Mouse (Mus musculus) gonadal fat pad, adult 2 months (tissue): ENCODE results near the gene Gdf5. TPM values are rescaled to one million over a fixed set of nuclear protein-coding genes. Genes with fewer than 3 reads are reported as not detected.
A peak's percentile ranks its signal among the peaks of the same experiment; 100 is the strongest.
"Not testable (repeated sequence)": the region's sequence is repeated elsewhere in the genome, so short reads cannot be mapped to it uniquely, and the experiment has no call there.

Experiments
- DNase-seq: peaks from one replicate; pipeline ENCODE4 v3.0.0-alpha.2; 2012; ENCODE audit warnings: low read depth
- polyA plus RNA-seq: library from polyadenylated mRNA; depleted of rRNA; stranded (reverse); fragments of >200 nt; gene quantifications from 2 replicates; pipeline ENCODE4 v1.2.3, GENCODE M21; 2012; rRNA removed

Gdf5 gene
- polyA plus RNA-seq, 1 experiment: 1.3 TPM

DNA sequence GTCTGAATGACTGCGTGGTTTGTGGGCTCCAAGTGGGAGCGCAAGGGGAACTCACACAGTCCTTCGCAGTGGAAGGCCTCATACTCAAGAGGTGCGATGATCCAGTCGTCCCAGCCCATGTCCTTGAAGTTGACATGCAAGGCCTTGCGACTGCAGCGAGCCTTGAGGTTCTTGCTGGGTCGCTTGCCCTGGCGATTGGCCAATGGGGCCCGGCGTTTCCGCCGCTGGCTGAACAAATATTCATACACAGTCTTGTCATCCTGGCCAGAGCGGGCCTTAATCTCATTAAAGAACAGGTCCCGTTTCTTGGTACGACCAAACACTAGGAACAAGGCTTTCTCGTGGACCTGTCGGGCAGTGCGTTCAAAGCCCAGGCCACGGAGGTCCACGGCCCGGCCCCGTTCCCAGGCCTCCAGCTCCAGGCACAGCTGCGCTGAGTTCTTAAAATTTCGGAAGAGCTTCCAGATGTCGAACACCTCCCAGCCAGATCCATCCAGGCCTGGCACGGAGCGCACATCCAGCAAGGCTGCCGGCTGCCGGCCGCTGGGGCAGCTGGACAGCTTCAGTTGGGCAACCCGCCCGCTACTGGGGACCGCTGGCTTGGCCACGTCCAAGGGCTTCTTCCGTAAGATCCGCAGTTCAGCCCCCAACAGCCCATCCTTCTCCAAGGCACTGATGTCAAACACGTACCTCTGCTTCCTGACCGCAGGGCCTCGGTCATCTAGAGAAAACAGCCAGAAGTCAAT lies 3.3 kb downstream of the Gdf5 start:
- no peak for DNase-seq

DNA sequence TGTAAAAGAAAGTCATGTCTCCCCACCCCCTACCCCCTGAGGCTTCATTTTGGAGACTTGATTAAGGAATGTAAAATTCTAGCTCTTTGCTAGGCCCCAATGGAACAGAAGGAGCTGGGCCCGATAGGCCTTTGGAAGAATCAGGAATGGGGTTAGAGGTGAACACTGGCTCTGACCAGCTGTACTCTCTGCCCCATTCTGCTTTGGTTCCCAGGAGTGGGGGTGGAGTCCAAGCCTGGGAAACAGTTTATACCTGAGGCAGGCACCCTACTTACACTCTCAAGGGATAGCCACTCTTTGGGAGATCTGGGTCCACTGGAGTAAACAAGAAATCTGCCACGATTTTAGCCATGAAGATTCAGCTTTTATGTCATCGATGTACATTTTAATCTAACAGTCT lies 4.5 kb downstream of the Gdf5 start, which contains the start of gene Gm15557:
Gene Gm15557, plus strand, starts transcription at position 48 of the 400 bp plus-strand sequence.
- no peak for DNase-seq

DNA sequence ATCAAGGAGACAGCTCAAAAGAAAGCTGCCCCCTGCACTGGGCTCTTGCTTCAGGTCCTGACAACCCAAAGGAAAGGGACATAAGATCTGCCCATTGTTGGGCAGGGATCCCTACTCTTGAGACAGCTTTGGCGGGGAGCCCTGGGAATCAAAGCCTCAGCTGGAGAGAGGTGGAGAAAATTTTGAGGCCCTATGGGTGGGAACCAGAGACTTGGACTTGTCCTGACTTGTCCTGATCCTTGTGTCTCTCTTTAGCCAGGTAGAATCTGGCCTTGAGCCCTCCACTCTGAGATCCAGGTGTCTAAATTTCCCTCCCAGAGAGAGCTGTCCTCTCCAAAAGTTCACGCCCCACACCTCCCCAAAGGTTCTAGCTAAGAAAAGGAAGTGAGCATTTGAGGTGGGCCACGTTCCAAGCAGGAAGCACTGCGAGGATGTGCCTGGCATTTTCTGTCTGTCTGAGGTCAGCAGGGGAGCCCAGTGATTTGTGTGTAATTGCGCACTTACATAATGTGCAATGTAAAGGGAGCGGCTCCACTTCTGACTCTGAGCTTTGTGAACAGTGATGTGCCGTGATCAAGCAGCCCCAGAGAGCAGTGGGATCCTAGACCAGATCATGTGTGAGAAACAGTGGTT lies 5.2 kb downstream of the Gdf5 start:
- DNase-seq: peak; percentile 92

DNA sequence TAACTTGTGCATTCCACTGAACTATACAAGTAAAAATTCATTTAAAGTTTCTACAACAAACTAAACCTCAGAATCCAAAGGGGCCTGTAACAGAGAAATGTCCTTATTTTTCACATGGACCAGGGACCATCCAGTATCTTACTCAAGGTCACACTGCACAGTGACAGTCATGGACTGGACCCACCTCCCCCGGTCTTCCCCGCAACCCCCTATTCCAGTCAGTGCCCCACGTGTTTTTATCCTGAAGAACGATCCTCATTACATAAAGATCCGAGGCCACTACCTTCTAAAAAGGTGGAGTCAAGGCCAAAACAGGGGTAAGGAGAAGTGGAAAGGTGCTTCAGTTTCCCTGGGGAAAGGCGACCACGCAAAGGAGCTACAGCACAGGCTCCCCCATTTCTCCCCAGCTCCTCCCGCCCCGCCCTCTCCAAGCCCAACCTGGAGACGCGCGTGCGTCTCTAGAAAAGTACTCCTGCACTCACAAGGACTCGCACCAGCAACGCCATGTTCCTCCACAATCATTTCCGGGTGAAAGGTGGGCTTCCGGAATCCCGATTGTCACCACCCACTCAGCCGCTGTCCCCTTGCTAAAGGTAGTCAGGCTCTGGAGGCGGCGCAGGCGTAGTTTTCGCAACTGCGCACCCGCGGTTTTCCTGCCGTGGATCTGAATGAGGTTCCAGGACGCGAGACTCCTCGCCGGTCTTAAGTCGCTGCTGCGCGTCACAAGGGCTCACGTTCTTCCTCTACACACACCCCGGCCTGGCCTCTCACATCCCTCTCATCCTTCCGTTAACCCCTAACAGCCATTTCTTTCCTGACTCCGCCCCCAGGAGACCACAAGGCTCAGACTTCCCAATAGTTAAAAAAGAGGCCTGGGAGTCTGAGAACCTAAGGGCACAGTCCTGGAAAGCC lies 15.4 kb downstream of the Gdf5 start, which contains the start of gene Uqcc1:
Gene Uqcc1, minus strand, starts transcription at position 780 of the 912 bp plus-strand sequence.
- DNase-seq: no peak

DNA sequence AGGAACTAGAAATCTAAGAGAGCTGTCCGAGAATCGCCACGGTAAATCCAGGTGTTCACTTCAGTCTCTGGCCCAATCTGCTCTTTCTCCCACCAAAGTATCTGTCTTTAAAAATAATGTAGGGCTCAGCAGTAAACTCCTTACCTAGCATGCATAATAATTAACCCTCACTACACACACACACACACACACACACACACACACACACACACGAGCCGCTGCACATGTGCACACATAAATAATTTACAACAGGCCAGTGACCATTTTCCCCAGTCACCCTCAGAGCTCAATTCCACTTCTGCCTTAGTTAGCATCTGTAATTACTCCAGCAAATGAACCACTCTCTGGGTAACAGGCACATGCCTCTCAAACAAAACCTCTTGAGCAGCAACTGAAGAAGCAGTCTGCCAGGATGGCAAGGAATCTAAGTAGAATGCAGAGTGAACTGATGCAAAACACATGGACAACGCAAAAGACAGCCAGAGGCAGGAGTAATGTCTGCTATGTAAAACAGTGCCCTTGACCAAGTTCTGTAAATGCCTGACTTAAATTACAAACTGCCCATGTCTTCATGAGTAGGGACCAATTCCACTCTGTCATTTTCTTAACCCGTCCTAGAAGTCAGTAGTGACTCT lies 16.3 kb downstream of the Gdf5 start:
- DNase-seq: no peak

- not testable (repeated sequence) for DNase-seq
Measured at GRCm38 (mm10) chr2:155925213-155925612, 20.0 kb downstream of the Gdf5 start.

GRCm38 (mm10) chr2:155923143-155923542 lies 22.0 kb downstream of the Gdf5 start:
- DNase-seq: no peak

GRCm38 (mm10) chr2:155914684-155915083 lies 30.5 kb downstream of the Gdf5 start:
- DNase-seq: no peak

DNA sequence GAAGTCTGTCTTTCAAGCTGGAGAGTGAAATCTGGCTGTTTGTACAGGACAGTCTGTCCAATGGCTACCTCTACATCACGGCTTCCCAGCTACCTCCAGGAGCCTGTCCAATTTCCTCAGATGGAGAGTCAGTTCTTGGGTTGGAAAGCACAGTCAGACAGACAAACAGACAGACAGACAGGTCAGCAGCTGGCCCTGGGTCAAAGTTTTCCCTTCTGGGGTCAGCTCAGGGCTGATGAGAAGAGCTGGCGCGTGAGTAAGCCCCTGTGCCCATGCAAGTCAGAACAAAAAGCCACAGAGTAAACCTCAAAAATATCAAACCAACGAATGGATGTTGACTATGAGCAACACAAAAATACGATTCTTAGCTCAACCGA lies 41.5 kb downstream of the Gdf5 start:
- no peak for DNase-seq

DNA sequence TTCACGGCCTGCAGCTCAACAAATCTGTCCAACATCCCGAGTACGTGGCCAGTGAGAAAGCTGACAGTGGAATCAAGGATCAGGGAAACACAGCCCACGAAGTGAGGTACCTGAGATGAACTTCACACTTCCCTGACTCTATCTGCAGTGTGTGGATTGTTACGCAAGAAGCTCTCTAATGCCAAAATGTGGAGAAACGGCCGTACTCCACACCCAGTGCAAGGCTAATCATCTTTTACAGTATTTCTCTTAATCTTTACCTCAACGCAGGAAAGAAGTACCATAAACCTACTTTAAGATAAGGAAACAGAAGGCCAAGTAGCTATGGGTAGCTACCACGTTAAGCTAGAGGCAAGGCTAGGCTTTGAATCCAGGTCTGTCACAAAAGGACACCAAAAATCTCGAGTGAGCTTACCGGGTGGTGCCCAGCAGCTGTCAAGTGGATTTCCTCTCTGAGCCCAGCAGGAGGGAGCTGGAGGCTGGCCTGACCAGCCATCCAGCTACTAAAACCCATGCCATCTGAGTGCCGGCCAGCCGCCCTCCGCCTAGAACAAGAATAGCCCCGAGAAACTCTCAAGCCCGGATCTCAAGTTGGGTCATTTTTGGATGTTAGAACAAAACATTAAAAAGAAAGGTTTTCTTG lies 42.1 kb downstream of the Gdf5 start:
- DNase-seq: no peak

DNA sequence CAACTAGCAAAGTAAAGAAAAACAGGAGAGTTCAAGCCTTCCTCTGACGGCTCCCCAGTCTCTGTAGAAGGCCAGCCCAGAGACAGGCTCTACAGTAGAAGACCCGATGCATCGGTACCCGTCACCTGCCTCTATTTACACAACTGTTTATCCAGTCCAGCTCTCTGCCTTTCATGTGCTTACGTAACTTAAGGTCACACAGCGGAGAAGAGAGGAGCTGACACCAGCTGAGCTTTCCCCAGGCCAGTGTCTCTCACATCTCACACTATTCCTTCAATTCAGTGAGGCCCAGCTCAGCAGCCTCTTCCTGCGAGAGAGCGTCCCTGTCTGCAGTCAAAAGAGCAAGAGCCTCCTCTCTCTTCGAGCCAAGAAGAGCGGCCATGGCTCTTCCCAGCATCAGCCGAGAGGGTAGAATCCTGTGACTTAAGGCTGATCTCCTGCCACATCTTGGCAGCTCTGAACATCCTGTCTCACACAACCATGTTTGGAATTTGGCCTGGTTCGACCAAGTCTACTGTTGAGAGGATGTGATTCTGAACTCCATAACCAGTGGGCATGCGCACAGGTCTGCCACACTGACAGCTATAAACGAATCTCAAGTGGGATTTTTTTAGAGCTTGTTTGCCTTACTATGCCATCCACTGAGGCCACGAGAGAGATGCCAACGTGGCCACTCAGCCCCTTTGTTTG lies 50.0 kb downstream of the Gdf5 start:
- no peak for DNase-seq

DNA sequence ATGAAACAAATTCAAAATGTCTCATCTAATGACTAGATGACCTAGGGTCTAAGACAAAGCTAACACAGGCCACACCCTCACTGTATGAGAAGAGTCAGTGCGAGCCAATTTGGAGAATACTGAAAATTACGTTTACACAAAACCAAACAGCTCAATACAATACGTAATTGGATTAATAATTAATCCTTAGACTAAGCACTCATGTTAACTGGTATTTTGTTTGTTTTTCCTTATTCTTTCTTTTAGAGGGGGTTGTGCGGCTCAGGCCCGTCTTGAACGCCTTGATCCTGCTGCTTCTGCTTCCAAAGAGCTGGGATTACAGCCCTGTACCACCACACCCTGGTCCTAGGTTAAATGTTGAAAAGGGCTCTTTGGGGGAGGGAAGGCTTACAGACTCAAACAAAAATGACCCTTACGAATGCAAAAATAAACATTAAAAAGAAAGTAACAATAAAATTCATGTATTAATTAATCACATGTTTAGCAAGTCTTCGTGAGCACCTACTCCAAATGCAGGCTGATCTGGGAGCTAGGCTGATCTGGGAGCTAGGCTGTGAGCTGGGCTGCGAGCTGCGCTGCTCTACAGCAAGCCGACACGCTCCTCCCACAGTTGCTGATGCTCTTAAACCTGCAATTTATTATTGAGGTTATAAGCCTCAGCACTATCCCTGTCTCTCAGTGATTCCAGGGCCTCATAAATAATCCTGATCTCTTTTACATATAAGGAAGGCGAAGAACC lies 50.7 kb downstream of the Gdf5 start:
- DNase-seq: no peak

Other genes with a start within 250 kb of the Gdf5 start
- 55.9 and 67.9 TPM in 2 replicates for gene Edem2, start 215.9 kb downstream of the Gdf5 start, polyA plus RNA-seq
- gene Gm17581, start 209.5 kb downstream of the Gdf5 start, polyA plus RNA-seq: not detected in 2 replicates
- 11.9 TPM in 2 replicates for gene Procr, start 194.2 kb downstream of the Gdf5 start, polyA plus RNA-seq
- 0.09 and 0.13 TPM in 2 replicates for gene Mmp24, start 170.0 kb downstream of the Gdf5 start, polyA plus RNA-seq
- gene BC029722, start 125.9 kb downstream of the Gdf5 start, polyA plus RNA-seq: 55.2 and 65.8 TPM in 2 replicates
- gene Eif6, start 118.4 kb downstream of the Gdf5 start, polyA plus RNA-seq: 85.8 and 109 TPM in 2 replicates
- gene Fam83c, start 110.5 kb downstream of the Gdf5 start, polyA plus RNA-seq: not detected in 2 replicates
- 31.7 and 36.7 TPM in 2 replicates for gene Uqcc1, start 15.1 kb downstream of the Gdf5 start, polyA plus RNA-seq
- gene Gm15557, start 4.6 kb downstream of the Gdf5 start, polyA plus RNA-seq: not detected in 2 replicates
- gene Cep250, start 11.1 kb upstream of the Gdf5 start, polyA plus RNA-seq: 15.1 and 18.4 TPM in 2 replicates
- gene 6430550D23Rik, start 62.6 kb upstream of the Gdf5 start, polyA plus RNA-seq: 3.2 and 4.0 TPM in 2 replicates
- gene Ergic3, start 62.7 kb upstream of the Gdf5 start, polyA plus RNA-seq: 341 and 349 TPM in 2 replicates
- gene Fer1l4, start 107.6 kb upstream of the Gdf5 start, polyA plus RNA-seq: 4.6 and 6.2 TPM in 2 replicates
- 5.9 and 6.1 TPM in 2 replicates for gene Spag4, start 119.8 kb upstream of the Gdf5 start, polyA plus RNA-seq
- 70.4 and 82.9 TPM in 2 replicates for gene Cpne1, start 166.6 kb upstream of the Gdf5 start, polyA plus RNA-seq
- gene Rbm12, start 166.6 kb upstream of the Gdf5 start, polyA plus RNA-seq: 10.1 and 12.3 TPM in 2 replicates
- 3.5 and 5.1 TPM in 2 replicates for gene Gm28036, start 181.7 kb upstream of the Gdf5 start, polyA plus RNA-seq
- gene Romo1, start 198.7 kb upstream of the Gdf5 start, polyA plus RNA-seq: 316 and 387 TPM in 2 replicates
- 47.1 and 54.8 TPM in 2 replicates for gene Nfs1, start 198.8 kb upstream of the Gdf5 start, polyA plus RNA-seq
- 32.5 and 46.7 TPM in 2 replicates for gene Rbm39, start 234.9 kb upstream of the Gdf5 start, polyA plus RNA-seq